ENCODE assay signal across 15 mouse cellular contexts in the genomic region with DNA sequence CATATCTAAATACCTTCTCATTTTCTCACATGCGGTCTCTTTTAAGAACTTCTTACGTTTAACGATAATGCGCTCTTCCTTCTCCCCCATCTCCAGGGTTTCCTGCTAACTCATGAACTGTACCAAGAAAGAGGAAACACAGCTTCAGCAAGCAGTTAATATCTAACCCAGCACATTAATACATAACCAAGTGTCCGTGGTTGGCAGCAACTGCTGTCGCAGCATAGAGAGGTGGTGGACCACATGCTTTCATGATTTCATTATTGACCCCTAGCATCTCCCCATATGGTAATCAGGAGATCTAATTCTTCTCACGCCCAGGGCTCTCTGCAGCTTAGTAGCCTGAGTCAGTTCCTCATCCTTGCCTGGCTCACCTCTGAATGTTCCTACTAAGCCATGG. TPM values are rescaled to one million over a fixed set of nuclear protein-coding genes. Genes with fewer than 3 reads are reported as not detected.
A peak's percentile ranks its signal among the peaks of the same experiment; 100 is the strongest.
DNase-seq lines count a peak whose midpoint lies in the region; ATAC-seq lines count a peak whose summit lies in the region.
"Had no signal": no experiment of that assay in that cellular context is flagged by ENCODE, and none has a peak within 500 bp of the region (broad histone marks: within the 10 kb centered on the region; RNA-seq: fewer than 3 reads in every experiment).

No protein-coding gene starts in this region.

- no peak overlapping the region for H3K4me2 ChIP-seq in liver, embryonic 13.5 days
- H3K4me2 ChIP-seq in liver, embryonic 11.5 days, result no peak overlapping the region
- H3K4me2 ChIP-seq in intestine, embryonic 15.5 days (replicated peaks), result 0 out of 2 replicates have a peak overlapping the region, but pooled peaks have one; percentile 0
- H3K4me2 ChIP-seq: embryonic facial prominence, embryonic 12.5 days; forebrain, embryonic 12.5 days; heart, embryonic 15.5 days; limb, embryonic 15.5 days had no signal

- no peaks in the 10 kb centered on the region for H3K27me3 ChIP-seq in liver, embryonic 13.5 days
- no peaks in the 10 kb centered on the region for H3K27me3 ChIP-seq in liver, embryonic 11.5 days (replicated peaks; ENCODE audit: control insufficient read depth, insufficient read depth, low read length)
- no peaks in the 10 kb centered on the region for H3K27me3 ChIP-seq in intestine, embryonic 15.5 days (replicated peaks)
- H3K27me3 ChIP-seq: embryonic facial prominence, embryonic 12.5 days; forebrain, embryonic 12.5 days; heart, embryonic 15.5 days; limb, embryonic 15.5 days had no signal

- H3K4me3 ChIP-seq in liver, embryonic 13.5 days (replicated peaks), result no peak overlapping the region
- H3K4me3 ChIP-seq in liver, embryonic 11.5 days (ENCODE audit: low read depth, low read length), result no peak overlapping the region
- no peak overlapping the region for H3K4me3 ChIP-seq in intestine, embryonic 15.5 days (replicated peaks)
- H3K4me3 ChIP-seq: embryonic facial prominence, embryonic 12.5 days; forebrain, embryonic 12.5 days; heart, embryonic 15.5 days; limb, embryonic 15.5 days had no signal

- no peak overlapping the region for H3K9ac ChIP-seq in liver, embryonic 13.5 days
- no peak overlapping the region for H3K9ac ChIP-seq in liver, embryonic 11.5 days (ENCODE audit: low read depth, low read length)
- H3K9ac ChIP-seq in intestine, embryonic 15.5 days, result no peak overlapping the region
- H3K9ac ChIP-seq: embryonic facial prominence, embryonic 12.5 days; forebrain, embryonic 12.5 days; heart, embryonic 15.5 days; limb, embryonic 15.5 days had no signal

- DNase-seq in liver, embryonic 13.5 days, result no peak
- DNase-seq in liver, embryonic 11.5 days (ENCODE audit: low spot score), result no peak
- peak; percentile 50 to 61 for DNase-seq in kidney, postnatal 25 days
- DNase-seq in cerebellum, adult 18-20 months, result no peak
- DNase-seq in cerebellum, postnatal 4 days (ENCODE audit: low spot score in 2 of 2), result no peak
- DNase-seq: cerebellum, adult 11 months; gastrocnemius, postnatal 14 days; lung, postnatal 4 days had no signal

- peaks cover 26% of the 10 kb centered on the region for H3K36me3 ChIP-seq in liver, embryonic 13.5 days
- peaks cover 10% of the 10 kb centered on the region; the same call in 1 of the 2 replicates for H3K36me3 ChIP-seq in liver, embryonic 11.5 days (ENCODE audit: control insufficient read depth, insufficient read depth, low read length)
- H3K36me3 ChIP-seq in intestine, embryonic 15.5 days, result peaks cover 14% of the 10 kb centered on the region

- no peak overlapping the region for H3K27ac ChIP-seq in liver, embryonic 13.5 days
- H3K27ac ChIP-seq in liver, embryonic 11.5 days (ENCODE audit: low read depth, low read length), result no peak overlapping the region
- H3K27ac ChIP-seq in intestine, embryonic 15.5 days, result no peak overlapping the region
- H3K27ac ChIP-seq: embryonic facial prominence, embryonic 12.5 days; forebrain, embryonic 12.5 days; heart, embryonic 15.5 days; limb, embryonic 15.5 days had no signal

- ATAC-seq in liver, embryonic 13.5 days (ENCODE audit: low read depth), result peak; percentile 17; the same call in 1 of the 2 replicates
- no peak for ATAC-seq in liver, embryonic 11.5 days (replicated peaks; ENCODE audit: low FRiP score)
- peak; percentile 61 for ATAC-seq in intestine, embryonic 15.5 days
- ATAC-seq in megakaryocyte-erythroid progenitor cell, adult 5-6 weeks (replicated peaks; ENCODE audit: low FRiP score, low TSS enrichment, poor library complexity, severe bottlenecking), result no peak

- no peaks in the 10 kb centered on the region for H3K9me3 ChIP-seq in liver, embryonic 13.5 days (replicated peaks)
- H3K9me3 ChIP-seq in liver, embryonic 11.5 days (ENCODE audit: control insufficient read depth, low read length), result no peaks in the 10 kb centered on the region
- H3K9me3 ChIP-seq in intestine, embryonic 15.5 days, result no peaks in the 10 kb centered on the region
- H3K9me3 ChIP-seq: embryonic facial prominence, embryonic 12.5 days; forebrain, embryonic 12.5 days; heart, embryonic 15.5 days; limb, embryonic 15.5 days had no signal

- WGBS in liver, embryonic 13.5 days (ENCODE audit: insufficient replicate concordance), result 57% methylated on average over 7 of the region's 7 CpGs
- 78% methylated on average over 7 of the region's 7 CpGs for WGBS in liver, embryonic 11.5 days
- 73% methylated on average over 7 of the region's 7 CpGs for WGBS in intestine, embryonic 15.5 days

- H3K4me1 ChIP-seq in liver, embryonic 13.5 days (replicated peaks), result peaks cover 21% of the 10 kb centered on the region
- peaks cover 4% of the 10 kb centered on the region for H3K4me1 ChIP-seq in liver, embryonic 11.5 days (replicated peaks; ENCODE audit: control insufficient read depth, insufficient read depth, low read length)
- H3K4me1 ChIP-seq in intestine, embryonic 15.5 days (replicated peaks), result 0 out of 2 replicates have a peak, but pooled peaks cover 6% of the 10 kb centered on the region
- H3K4me1 ChIP-seq: embryonic facial prominence, embryonic 12.5 days; forebrain, embryonic 12.5 days; limb, embryonic 15.5 days had no signal

RNA-seq across cellular contexts. Expression of a gene that starts 10.0 kb away (rescaled TPM):
- polyA plus RNA-seq in liver, embryonic 13.5 days (2015; fragmentation: Nextera tagmentation; extraction: Ambion mirVana), result not detected in 2 replicates
- not detected in 2 replicates for polyA plus RNA-seq in liver, embryonic 11.5 days (2014; fragmentation: Nextera tagmentation; extraction: Ambion mirVana)
- not detected in 2 replicates for polyA plus RNA-seq in intestine, embryonic 15.5 days (2015; fragmentation: Nextera tagmentation; extraction: Ambion mirVana)
- total RNA-seq in megakaryocyte-erythroid progenitor cell, adult 5-6 weeks (2014; fragmentation: Nextera tagmentation), result not detected in 2 replicates
- not detected in 2 replicates for total RNA-seq in megakaryocyte-erythroid progenitor cell, adult 5-6 weeks (2017)
- total RNA-seq: adrenal gland, postnatal 14 days; gastrocnemius, postnatal 14 days had no signal
- polyA plus RNA-seq: embryonic facial prominence, embryonic 12.5 days; forebrain, embryonic 12.5 days; heart, embryonic 15.5 days; limb, embryonic 15.5 days had no signal

RNA-seq across cellular contexts. Expression of a gene that starts 50.9 kb away (rescaled TPM):
- 0.15 TPM in 1 of 2 replicates, not detected in the other for polyA plus RNA-seq in liver, embryonic 13.5 days (2015; fragmentation: Nextera tagmentation; extraction: Ambion mirVana)
- 0.22 and 0.36 TPM in 2 replicates for polyA plus RNA-seq in liver, embryonic 11.5 days (2014; fragmentation: Nextera tagmentation; extraction: Ambion mirVana)
- 0.39 and 0.59 TPM in 2 replicates for polyA plus RNA-seq in intestine, embryonic 15.5 days (2015; fragmentation: Nextera tagmentation; extraction: Ambion mirVana)
- not detected in 2 replicates for total RNA-seq in megakaryocyte-erythroid progenitor cell, adult 5-6 weeks (2014; fragmentation: Nextera tagmentation)
- not detected in 2 replicates for total RNA-seq in megakaryocyte-erythroid progenitor cell, adult 5-6 weeks (2017)
- polyA plus RNA-seq: heart, embryonic 15.5 days had no signal

Comparison
In these comparisons a context has a peak if more than half of its experiments do, and no peak if none do; other contexts are left out.
1. ATAC-seq: peak in liver, embryonic 13.5 days (single experiment) and intestine, embryonic 15.5 days (single experiment); none in liver, embryonic 11.5 days (single experiment) and megakaryocyte-erythroid progenitor cell, adult 5-6 weeks (single experiment).
2. DNase-seq: peak in kidney, postnatal 25 days (2 of 2); none in liver, embryonic 13.5 days (single experiment), liver, embryonic 11.5 days (single experiment), cerebellum, adult 18-20 months (0 of 2) and cerebellum, postnatal 4 days (0 of 2).